Mouse (Mus musculus) embryo, embryonic 11.5 days (tissue): Measurements from ENCODE around the gene Rab3ip.

ENCODE experiments used
- DNase-seq: peaks from one replicate; pipeline ENCODE4 v3.0.0-alpha.2; 2012; ENCODE audit warnings: low read depth, low spot score

Gene Rab3ip

GRCm38 (mm10) chr10:116962152-116962551 is 11.6 kb upstream of the Rab3ip start:
- no peak for DNase-seq

GRCm38 (mm10) chr10:116957867-116958551 is 7.4 kb upstream of the Rab3ip start:
- DNase-seq, result no peak

DNA sequence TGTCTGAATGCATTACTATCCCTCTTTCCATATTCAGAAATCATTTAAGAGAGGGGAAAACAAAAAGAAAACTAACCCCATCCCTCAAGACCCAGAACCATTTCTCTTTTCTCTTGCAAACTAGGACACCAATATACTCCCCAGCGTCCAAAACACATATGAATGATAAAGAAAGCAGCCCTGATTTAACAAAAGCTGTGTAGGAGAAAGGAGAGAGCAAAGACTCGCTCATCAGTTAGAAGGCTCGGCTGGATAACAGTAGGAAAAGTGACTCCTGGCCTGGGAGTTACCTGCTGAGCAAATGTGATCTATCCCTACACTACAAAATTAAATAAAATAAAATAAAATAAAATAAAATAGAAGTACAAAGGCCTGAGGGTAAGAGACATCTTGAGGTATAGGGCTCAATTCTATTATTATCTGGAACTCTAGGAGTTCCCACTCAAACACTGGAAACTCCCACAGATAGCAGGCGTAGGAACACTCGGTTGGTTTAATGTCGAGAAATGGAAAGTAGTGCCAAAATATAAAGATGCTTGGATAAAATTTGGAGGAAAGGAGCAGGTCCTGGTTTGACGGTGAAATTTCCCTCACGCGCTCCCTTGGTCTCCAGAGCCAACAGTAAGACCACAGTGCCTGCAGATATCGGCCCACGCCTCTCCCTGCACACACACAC is 6.1 kb upstream of the Rab3ip start:
- DNase-seq, result no peak

GRCm38 (mm10) chr10:116955191-116955590 is 4.6 kb upstream of the Rab3ip start:
- DNase-seq, result no peak

- no peak for DNase-seq
These were observed 317 bp upstream of the Rab3ip start for GRCm38 (mm10) chr10:116950886-116951285.

- no peak for DNase-seq
These were observed 1.2 kb downstream of the Rab3ip start for GRCm38 (mm10) chr10:116949111-116950008.

- DNase-seq, result no peak
These were observed 2.2 kb downstream of the Rab3ip start for GRCm38 (mm10) chr10:116948414-116948813.

- DNase-seq, result no peak
These were observed 5.6 kb downstream of the Rab3ip start for GRCm38 (mm10) chr10:116944940-116945339.

- no peak for DNase-seq
These were observed 6.4 kb downstream of the Rab3ip start for GRCm38 (mm10) chr10:116944144-116944543.

GRCm38 (mm10) chr10:116943025-116943424 is 7.5 kb downstream of the Rab3ip start:
- DNase-seq, result no peak

DNA sequence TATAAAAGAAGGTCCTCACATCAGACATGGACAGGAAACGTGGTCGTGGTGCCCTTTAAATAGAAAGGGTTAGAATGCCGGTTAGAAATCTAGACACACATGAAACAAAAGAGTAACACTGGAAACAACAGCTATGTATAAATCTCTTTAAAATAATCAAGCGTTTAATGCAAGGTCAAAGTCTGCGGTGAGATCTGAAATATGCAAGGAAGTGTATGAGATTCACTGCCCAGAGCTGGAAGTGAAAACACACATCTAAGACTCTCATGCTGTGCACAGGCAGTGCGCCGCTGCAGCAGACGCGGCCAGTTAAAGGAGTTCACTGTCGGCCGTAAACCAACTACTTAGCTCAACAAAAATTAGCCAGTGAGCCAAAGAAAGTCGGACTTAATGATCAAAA is 15.5 kb downstream of the Rab3ip start:
- DNase-seq, result no peak

DNA sequence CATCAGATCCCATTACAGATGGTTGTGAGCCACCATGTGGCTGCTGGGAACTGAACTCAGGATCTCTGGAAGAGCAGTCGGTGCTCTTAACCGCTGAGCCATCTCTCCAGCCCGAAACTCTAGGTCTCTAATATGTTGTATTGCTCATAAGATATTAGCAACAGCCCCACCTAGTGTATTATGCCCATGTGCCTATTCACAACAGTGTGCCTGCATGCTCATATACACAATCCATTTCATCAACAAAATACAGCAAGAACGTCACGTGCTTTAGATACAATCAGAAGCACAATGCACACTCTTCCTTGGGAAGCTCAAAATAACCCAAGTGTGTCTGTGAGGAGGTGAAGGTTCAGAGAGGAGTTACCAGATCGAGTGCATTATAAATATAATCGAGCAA is 16.8 kb downstream of the Rab3ip start:
- DNase-seq, result no peak

- no peak for DNase-seq
These were observed 18.2 kb downstream of the Rab3ip start for GRCm38 (mm10) chr10:116932418-116932817.

GRCm38 (mm10) chr10:116931497-116932179 is 18.9 kb downstream of the Rab3ip start:
- no peak for DNase-seq

DNA sequence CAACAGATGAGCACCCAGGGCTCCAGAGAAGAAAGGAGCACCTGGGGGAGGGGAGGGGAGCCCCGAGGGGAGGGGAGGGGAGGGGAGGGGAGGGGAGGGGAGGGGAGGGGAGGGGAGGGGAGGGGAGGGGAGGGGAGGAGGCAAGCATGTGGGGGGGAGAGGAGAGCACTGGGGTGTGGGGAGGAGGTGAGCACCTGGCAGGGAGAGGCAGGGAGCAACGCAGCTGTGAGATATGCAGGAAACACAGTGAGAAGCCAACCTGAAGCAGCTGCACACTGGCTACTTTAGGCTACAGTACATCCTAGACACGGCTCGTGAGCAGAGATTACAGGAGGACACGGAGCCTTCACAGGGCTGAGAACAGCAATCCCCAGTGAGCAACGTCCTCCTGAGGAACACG is 19.6 kb downstream of the Rab3ip start:
- DNase-seq, result no peak

DNA sequence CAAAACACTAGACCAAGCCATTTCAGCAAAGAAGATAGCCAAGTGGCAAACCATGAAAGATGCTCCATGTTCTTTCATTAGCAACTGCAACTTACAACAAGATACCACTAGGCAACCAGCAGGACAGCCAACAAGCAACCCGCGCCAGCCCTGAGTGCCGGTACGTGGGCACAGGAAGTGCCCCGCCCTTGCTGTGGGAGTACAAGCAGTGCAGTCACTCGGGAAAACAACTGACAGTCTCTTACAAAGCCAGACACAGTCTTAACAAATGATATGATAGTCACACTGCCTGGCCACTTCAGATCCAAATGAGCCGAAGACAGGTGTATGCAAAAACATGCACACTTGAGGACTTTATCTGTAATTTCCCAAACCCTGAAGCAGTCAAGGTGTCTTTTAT is 20.1 kb downstream of the Rab3ip start:
- DNase-seq, result no peak

- no peak for DNase-seq
These were observed 21.7 kb downstream of the Rab3ip start for GRCm38 (mm10) chr10:116928826-116929225.

GRCm38 (mm10) chr10:116926428-116927113 is 24.0 kb downstream of the Rab3ip start:
- DNase-seq, result no peak

GRCm38 (mm10) chr10:116923651-116924495 is 26.7 kb downstream of the Rab3ip start:
- DNase-seq, result no peak

DNA sequence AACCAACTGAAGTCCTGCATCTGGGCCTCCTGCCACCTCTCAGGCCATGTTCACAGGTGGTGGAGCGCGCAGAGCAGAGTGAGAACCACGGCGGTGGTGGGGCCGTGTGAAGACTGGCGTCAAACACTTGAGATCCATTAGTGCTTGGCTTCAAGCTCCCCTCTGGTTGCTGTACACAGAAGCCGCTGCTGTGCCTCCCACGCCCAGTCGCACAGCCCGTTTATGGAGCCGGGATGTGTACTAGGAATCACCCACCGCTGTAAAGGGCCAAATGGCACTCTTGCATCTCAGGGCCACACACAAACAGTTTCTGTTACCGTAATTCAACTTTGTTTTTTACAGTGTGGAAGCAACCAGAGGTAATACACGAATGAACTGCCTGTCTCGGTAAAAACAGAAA is 28.4 kb downstream of the Rab3ip start:
- no peak for DNase-seq
